Mouse (Mus musculus): ENCODE results near the gene Abca2. TPM values are rescaled to one million over a fixed set of nuclear protein-coding genes. Genes with fewer than 3 reads are reported as not detected.
"Not testable (repeated sequence)": the region's sequence is repeated elsewhere in the genome, so short reads cannot be mapped to it uniquely, and the experiment has no call there.

The Abca2 gene
- total and polyA plus RNA-seq, 3 experiments, result 36.1 to 43.4 (median 41.1) TPM

DNA sequence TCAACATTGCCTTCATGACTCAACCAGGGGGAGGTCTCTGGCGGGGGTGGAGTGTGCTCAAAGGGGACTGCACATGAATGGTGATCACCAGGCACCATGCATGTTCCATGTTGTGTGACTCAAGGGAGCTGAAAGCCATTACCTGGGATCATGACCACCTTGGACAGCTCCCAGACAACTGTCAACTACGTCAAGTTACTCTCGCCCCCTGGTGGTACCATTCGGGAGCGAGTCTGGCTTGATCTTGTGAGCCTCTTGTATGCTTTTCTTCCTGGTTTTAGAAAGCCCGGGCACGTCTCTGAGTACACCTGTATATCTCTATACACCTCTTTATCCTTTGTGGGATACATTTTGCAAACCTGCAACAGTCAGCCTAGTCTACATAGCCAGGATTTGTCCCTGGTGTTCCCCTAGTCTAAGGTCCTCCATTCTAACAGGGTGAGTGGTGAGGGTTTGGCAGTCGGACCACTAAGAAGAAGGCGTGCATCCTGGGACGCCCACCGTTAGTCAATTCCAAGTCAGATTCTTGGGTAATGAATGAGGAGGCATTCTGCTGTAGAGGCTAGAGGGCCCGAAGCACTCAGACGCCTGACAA is 26.0 kb upstream of the Abca2 start:
- Histone ChIP-seq H3K4me3 (peak overlapping the region; percentile 58), H3K4me1 (ENCODE audit: control insufficient read depth, insufficient read depth, low read length) (0 out of 2 replicates have a peak, but pooled peaks cover 1% of the 10 kb centered on the region), H3K27me3 (ENCODE audit: control insufficient read depth, insufficient read depth, low read length) (no peaks in the 10 kb centered on the region), H3K79me2 (replicated peaks; ENCODE audit: control insufficient read depth, insufficient read depth, low read length) (no peaks in the 10 kb centered on the region), H3K9ac (ENCODE audit: low read depth, low read length) (peak overlapping the region; percentile 18; the same call in 1 of the 2 replicates), H3K27ac (no peak overlapping the region; the same call in none of the 2 replicates), H3K36me3 (ENCODE audit: control insufficient read depth, insufficient read depth, low read length) (no peaks in the 10 kb centered on the region)
- 2% methylated on average over 13 of the region's 13 CpGs for WGBS
- TF ChIP-seq CTCF (IDR thresholded peaks at IDR 0.05), result peak; percentile 72
- no peak for TF ChIP-seq EP300 (IDR thresholded peaks at IDR 0.05; ENCODE audit: insufficient read depth, low read depth, low read length)
- intact Hi-C loops (cut with DNase I), result loop anchor here (5.0 kb wide), 1 partner anchor 35 kb away; the partner anchor contains the start of gene Uap1l1
- DNase-seq, result peak; percentile 51 to 66

- Histone ChIP-seq H3K36me3 (ENCODE audit: control insufficient read depth, insufficient read depth, low read length) (no peaks in the 10 kb centered on the region), H3K27me3 (ENCODE audit: control insufficient read depth, insufficient read depth, low read length) (no peaks in the 10 kb centered on the region), H3K4me1 (ENCODE audit: control insufficient read depth, insufficient read depth, low read length) (0 out of 2 replicates have a peak, but pooled peaks cover 1% of the 10 kb centered on the region), H3K79me2 (replicated peaks; ENCODE audit: control insufficient read depth, insufficient read depth, low read length) (no peaks in the 10 kb centered on the region), H3K9ac (ENCODE audit: low read depth, low read length) (peak overlapping the region; percentile 77), H3K4me3 (peak overlapping the region; percentile 58), H3K27ac (peak overlapping the region; percentile 74)
- peak; percentile 82 to 83 for DNase-seq
- TF ChIP-seq POLR2A (IDR thresholded peaks at IDR 0.05; ENCODE audit: insufficient read depth, low read depth, low read length), result peak; percentile 55; the same call in 1 of the 2 replicates
- no peak for TF ChIP-seq CTCF (IDR thresholded peaks at IDR 0.05)
- TF ChIP-seq EP300 (IDR thresholded peaks at IDR 0.05; ENCODE audit: insufficient read depth, low read depth, low read length), result no peak
- intact Hi-C loops (cut with DNase I), result loop anchor here (5.0 kb wide), 1 partner anchor 36 kb away; the partner anchor contains the start of gene Uap1l1
- WGBS, result 2% methylated on average over 54 of the region's 54 CpGs
Observed at GRCm38 (mm10) chr2:25402972-25403601, 25.4 kb upstream of the Abca2 start.

GRCm38 (mm10) chr2:25403994-25404393 is 24.5 kb upstream of the Abca2 start:
- no peaks in the 10 kb centered on the region for H3K36me3 ChIP-seq (ENCODE audit: control insufficient read depth, insufficient read depth, low read length)
- no peak overlapping the region for H3K9ac ChIP-seq (ENCODE audit: low read depth, low read length)
- no peaks in the 10 kb centered on the region for H3K79me2 ChIP-seq (replicated peaks; ENCODE audit: control insufficient read depth, insufficient read depth, low read length)
- WGBS, result 72% methylated on average over 4 of the region's 4 CpGs
- H3K27ac ChIP-seq, result no peak overlapping the region
- DNase-seq, result no peak
- TF ChIP-seq CTCF (IDR thresholded peaks at IDR 0.05) (no peak), POLR2A (IDR thresholded peaks at IDR 0.05; ENCODE audit: insufficient read depth, low read depth, low read length) (no peak), EP300 (IDR thresholded peaks at IDR 0.05; ENCODE audit: insufficient read depth, low read depth, low read length) (no peak)
- intact Hi-C loops (cut with DNase I), result loop anchor here (5.0 kb wide), 1 partner anchor 37 kb away; the partner anchor contains the start of gene Uap1l1
- no peak overlapping the region for H3K4me3 ChIP-seq
- H3K27me3 ChIP-seq (ENCODE audit: control insufficient read depth, insufficient read depth, low read length), result no peaks in the 10 kb centered on the region
- 0 out of 2 replicates have a peak, but pooled peaks cover 1% of the 10 kb centered on the region for H3K4me1 ChIP-seq (ENCODE audit: control insufficient read depth, insufficient read depth, low read length)

DNA sequence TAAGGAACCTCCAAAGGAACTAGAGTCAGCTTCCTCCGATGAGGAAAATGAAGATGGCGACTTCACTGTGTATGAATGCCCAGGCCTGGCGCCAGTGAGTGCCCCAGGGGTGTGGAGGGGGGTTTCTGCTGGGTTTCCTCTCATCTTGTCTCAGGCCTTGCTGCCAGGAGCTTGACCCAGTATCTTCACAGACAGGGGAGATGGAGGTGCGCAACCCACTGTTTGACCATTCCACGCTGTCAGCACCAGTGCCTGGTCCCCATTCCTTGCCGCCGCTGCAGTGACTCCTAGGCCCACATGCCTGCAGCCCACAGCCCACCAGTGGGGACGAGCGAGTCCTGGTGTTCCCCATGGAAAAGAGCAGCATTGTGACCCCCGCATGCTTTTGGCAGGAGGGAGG is 19.6 kb upstream of the Abca2 start:
- intact Hi-C loops (cut with DNase I), result no loop called here
- no peak overlapping the region for H3K27ac ChIP-seq
- no peaks in the 10 kb centered on the region for H3K36me3 ChIP-seq (ENCODE audit: control insufficient read depth, insufficient read depth, low read length)
- no peak for DNase-seq
- TF ChIP-seq EP300 (IDR thresholded peaks at IDR 0.05; ENCODE audit: insufficient read depth, low read depth, low read length) (no peak), CTCF (IDR thresholded peaks at IDR 0.05) (no peak), POLR2A (IDR thresholded peaks at IDR 0.05; ENCODE audit: insufficient read depth, low read depth, low read length) (no peak)
- H3K79me2 ChIP-seq (replicated peaks; ENCODE audit: control insufficient read depth, insufficient read depth, low read length), result no peaks in the 10 kb centered on the region
- H3K27me3 ChIP-seq (ENCODE audit: control insufficient read depth, insufficient read depth, low read length), result no peaks in the 10 kb centered on the region
- no peak overlapping the region for H3K9ac ChIP-seq (ENCODE audit: low read depth, low read length)
- no peak overlapping the region for H3K4me3 ChIP-seq
- no peaks in the 10 kb centered on the region for H3K4me1 ChIP-seq (ENCODE audit: control insufficient read depth, insufficient read depth, low read length)
- WGBS, result 84% methylated on average over 10 of the region's 10 CpGs

DNA sequence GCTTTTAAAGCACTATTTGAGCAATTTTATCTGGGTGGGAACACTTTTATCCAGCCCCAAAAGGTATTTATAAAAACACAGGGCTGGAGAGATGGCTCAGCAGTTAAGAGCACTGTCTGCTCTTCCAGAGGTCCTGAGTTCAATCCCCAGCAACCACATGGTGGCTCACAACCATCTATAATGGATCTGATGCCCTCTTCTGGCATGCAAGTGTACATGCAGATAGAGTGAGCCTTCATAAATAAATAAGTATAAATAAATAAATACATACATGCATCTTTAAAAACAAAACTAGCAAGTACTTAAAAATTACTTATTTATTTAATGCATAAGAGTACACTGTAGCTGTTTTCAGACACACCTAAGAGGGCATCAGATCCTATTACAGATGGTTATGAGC is 15.1 kb upstream of the Abca2 start:
- H3K4me1 ChIP-seq (ENCODE audit: control insufficient read depth, insufficient read depth, low read length); H3K4me3 ChIP-seq; H3K9ac ChIP-seq (ENCODE audit: low read depth, low read length); H3K27me3 ChIP-seq (ENCODE audit: control insufficient read depth, insufficient read depth, low read length); H3K36me3 ChIP-seq (ENCODE audit: control insufficient read depth, insufficient read depth, low read length); H3K79me2 ChIP-seq (replicated peaks; ENCODE audit: control insufficient read depth, insufficient read depth, low read length); DNase-seq; H3K27ac ChIP-seq: not testable (repeated sequence)
- intact Hi-C loops (cut with DNase I), result loop anchor here (5.0 kb wide), 1 partner anchor 36 kb away; no protein-coding TSS in a partner anchor
- TF ChIP-seq CTCF (IDR thresholded peaks at IDR 0.05), result peak; percentile 63

GRCm38 (mm10) chr2:25417426-25417825 is 11.1 kb upstream of the Abca2 start:
- no peaks in the 10 kb centered on the region; the same call in 1 of the 2 replicates for H3K36me3 ChIP-seq (ENCODE audit: control insufficient read depth, insufficient read depth, low read length)
- WGBS, result 21% methylated on average over 3 of the region's 3 CpGs
- H3K27ac ChIP-seq, result peak overlapping the region; percentile 0; the same call in 1 of the 2 replicates
- H3K27me3 ChIP-seq (ENCODE audit: control insufficient read depth, insufficient read depth, low read length), result no peaks in the 10 kb centered on the region
- no peak overlapping the region for H3K4me3 ChIP-seq
- H3K79me2 ChIP-seq (replicated peaks; ENCODE audit: control insufficient read depth, insufficient read depth, low read length), result no peaks in the 10 kb centered on the region
- TF ChIP-seq EP300 (IDR thresholded peaks at IDR 0.05; ENCODE audit: insufficient read depth, low read depth, low read length), result no peak
- no peak overlapping the region for H3K9ac ChIP-seq (ENCODE audit: low read depth, low read length)
- H3K4me1 ChIP-seq (ENCODE audit: control insufficient read depth, insufficient read depth, low read length), result peaks cover 4% of the 10 kb centered on the region; the same call in 1 of the 2 replicates
- intact Hi-C loops (cut with DNase I), result no loop called here
- DNase-seq, result peak in 1 of 2 experiments; percentile 45

Measured in heart, adult 2 months (tissue).